1 mouse cellular context compared by ENCODE assay signal in the genomic region with DNA sequence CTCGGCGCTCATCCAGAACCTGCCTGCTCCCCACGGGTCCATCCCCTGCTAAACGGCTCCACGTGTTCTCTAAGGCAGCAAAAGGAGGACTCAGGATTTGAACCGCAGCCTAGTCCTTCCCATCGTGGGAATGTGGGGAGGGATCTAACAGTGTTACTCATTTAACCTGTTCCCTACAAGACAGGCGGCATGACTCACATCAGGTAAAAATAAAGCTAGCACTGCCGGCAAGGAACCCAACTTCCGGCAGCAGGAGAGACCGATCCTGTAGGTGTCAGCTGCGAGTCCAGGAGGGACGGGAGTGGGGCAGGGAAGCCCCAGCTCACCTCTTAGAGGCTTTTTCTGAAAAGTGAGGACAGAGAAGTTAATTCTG.
TF ChIP-seq lines count a peak whose summit lies in the region.

No protein-coding gene starts in this region.

TF ChIP-seq in MEL, 35 proteins besides CTCF, POLR2A, EP300 and RAD21 (continued from another document):
- no peak for TF ChIP-seq GABPA (IDR thresholded peaks at IDR 0.05; ENCODE audit: low read depth, low read length)
- no peak for TF ChIP-seq E2F4 (IDR thresholded peaks at IDR 0.05; ENCODE audit: borderline replicate concordance, low read depth, low read length)
- TF ChIP-seq POLR2AphosphoS5 (IDR thresholded peaks at IDR 0.05; ENCODE audit: borderline replicate concordance, low read depth, low read length), result no peak
- no peak for TF ChIP-seq ZKSCAN1 (IDR thresholded peaks at IDR 0.05; ENCODE audit: low read depth, low read length)
- no peak for TF ChIP-seq SMC3 (IDR thresholded peaks at IDR 0.05; ENCODE audit: low read depth, low read length)
- TF ChIP-seq MXI1 (IDR thresholded peaks at IDR 0.05; ENCODE audit: low read depth, low read length), result peak; percentile 85
- no peak for TF ChIP-seq ZNF384 (IDR thresholded peaks at IDR 0.05; ENCODE audit: low read depth, low read length)
- no peak for TF ChIP-seq HCFC1 (IDR thresholded peaks at IDR 0.05; ENCODE audit: low read depth, low read length)
- TF ChIP-seq TCF12 (IDR thresholded peaks at IDR 0.05; ENCODE audit: low read depth, low read length), result no peak
- no peak for TF ChIP-seq CHD2 (IDR thresholded peaks at IDR 0.05; ENCODE audit: low read length)
- TF ChIP-seq USF2 (IDR thresholded peaks at IDR 0.05; ENCODE audit: borderline replicate concordance in 1 of 2, insufficient read depth in 1 of 2, low read depth in 1 of 2, low read length in 2 of 2), result no peak
- TF ChIP-seq ETS1 (IDR thresholded peaks at IDR 0.05; ENCODE audit: low read depth, low read length), result no peak
- TF ChIP-seq MAZ (IDR thresholded peaks at IDR 0.05; ENCODE audit: low read depth, low read length), result no peak
- no peak for TF ChIP-seq ZC3H11A (IDR thresholded peaks at IDR 0.05; ENCODE audit: low read depth, low read length)
- no peak for TF ChIP-seq MYB (IDR thresholded peaks at IDR 0.05; ENCODE audit: low read depth, low read length)
- TF ChIP-seq UBTF (IDR thresholded peaks at IDR 0.05; ENCODE audit: borderline replicate concordance, insufficient read depth, low read depth, low read length), result no peak
- no peak for TF ChIP-seq TAL1 (IDR thresholded peaks at IDR 0.05; ENCODE audit: low read length)
- TF ChIP-seq MAFK (IDR thresholded peaks at IDR 0.05; ENCODE audit: borderline replicate concordance, low read depth, low read length), result no peak
- TF ChIP-seq MAX (IDR thresholded peaks at IDR 0.05; ENCODE audit: low read length), result peak; percentile 45; the same call in 1 of the 2 replicates
- TF ChIP-seq MEF2A (IDR thresholded peaks at IDR 0.05; ENCODE audit: extremely low read depth, insufficient replicate concordance, low read depth, low read length, poor library complexity, severe bottlenecking), result no peak
